Mouse (Mus musculus) left cerebral cortex, adult 8-10 months (tissue): ENCODE measurements at regions not wholly inside any gene's neighbourhood (a gene's known extent, or its start where the extent isn't known, plus 50 kb on each side); places are given as distances from the start of the nearest gene placed in this dataset.

Source experiments
- DNase-seq, 2 experiments: peaks; one replicate each; pipeline ENCODE4 v3.0.0; 2022; ENCODE audit warnings: low spot score in 2 of 2

- DNase-seq = no peak
These were observed 2631.2 kb upstream of the 5930422O12Rik start for GRCm38 (mm10) chr8:30797341-30797740.

- no peak for DNase-seq
These were observed 2611.5 kb upstream of the 5930422O12Rik start for GRCm38 (mm10) chr8:30817028-30817427.

- no peak for DNase-seq
These were observed 2605.5 kb upstream of the 5930422O12Rik start for GRCm38 (mm10) chr8:30822835-30823587.

DNA sequence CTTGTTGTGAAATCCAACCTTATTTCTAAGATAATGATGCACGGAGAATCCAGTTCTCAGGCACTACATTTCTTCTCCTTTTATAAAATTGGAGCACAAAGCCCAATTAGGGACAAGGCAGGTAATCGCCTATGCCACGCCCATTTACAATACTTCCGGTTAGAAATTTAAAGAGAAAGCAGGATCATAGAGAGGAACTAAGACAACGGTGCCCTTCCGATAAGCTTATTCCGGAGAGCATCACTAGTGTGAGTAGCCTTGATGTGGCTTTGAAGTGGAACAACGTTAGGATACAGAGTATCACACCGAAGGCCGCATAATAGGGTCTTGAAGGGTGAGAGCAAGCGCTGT lies 2604.9 kb upstream of the 5930422O12Rik start:
- no peak for DNase-seq

GRCm38 (mm10) chr8:30826021-30826420 lies 2602.5 kb upstream of the 5930422O12Rik start:
- DNase-seq = no peak

DNA sequence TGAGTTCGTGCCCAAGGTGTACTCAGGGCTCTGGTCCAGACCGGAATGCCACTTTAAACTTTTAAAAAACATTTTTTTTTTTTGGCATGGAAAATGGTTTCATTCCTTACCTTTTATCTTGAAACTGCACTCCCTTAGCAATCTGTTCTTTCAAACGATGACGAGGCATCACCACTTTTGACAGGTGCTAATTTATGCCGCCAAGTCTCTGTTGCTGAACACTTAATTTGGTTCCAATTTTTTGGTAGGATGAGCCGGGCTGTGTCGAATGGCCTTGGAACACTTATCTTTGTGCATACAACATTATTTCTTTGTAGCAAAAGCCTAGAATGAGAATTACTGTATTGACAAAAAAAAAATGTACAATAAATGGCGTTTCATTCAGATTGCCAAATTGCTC lies 2590.5 kb upstream of the 5930422O12Rik start:
- no peak for DNase-seq

GRCm38 (mm10) chr8:30840064-30840463 lies 2588.4 kb upstream of the 5930422O12Rik start:
- peak; percentile 22 to 83 for DNase-seq

DNA sequence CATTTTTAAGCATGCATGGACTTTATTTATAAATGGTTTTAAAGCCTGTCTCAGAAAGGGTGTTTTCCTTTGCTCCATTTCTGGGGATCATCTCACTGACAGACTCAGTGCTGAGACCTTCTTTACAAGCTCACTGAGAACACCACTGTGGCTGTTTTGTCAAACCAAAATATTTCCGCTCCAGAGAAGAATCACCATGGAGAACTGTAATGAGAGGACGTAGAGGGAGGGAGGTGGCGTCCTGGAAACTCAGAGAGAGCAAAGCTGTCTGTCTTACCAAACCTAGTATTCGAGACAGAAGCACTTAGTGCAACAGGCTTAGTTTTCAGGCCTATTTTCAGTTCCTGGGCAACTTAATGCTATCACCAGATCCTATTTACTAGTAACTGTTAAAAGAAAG lies 2565.5 kb upstream of the 5930422O12Rik start:
- DNase-seq = peak in 1 of 2 experiments; percentile 7

DNA sequence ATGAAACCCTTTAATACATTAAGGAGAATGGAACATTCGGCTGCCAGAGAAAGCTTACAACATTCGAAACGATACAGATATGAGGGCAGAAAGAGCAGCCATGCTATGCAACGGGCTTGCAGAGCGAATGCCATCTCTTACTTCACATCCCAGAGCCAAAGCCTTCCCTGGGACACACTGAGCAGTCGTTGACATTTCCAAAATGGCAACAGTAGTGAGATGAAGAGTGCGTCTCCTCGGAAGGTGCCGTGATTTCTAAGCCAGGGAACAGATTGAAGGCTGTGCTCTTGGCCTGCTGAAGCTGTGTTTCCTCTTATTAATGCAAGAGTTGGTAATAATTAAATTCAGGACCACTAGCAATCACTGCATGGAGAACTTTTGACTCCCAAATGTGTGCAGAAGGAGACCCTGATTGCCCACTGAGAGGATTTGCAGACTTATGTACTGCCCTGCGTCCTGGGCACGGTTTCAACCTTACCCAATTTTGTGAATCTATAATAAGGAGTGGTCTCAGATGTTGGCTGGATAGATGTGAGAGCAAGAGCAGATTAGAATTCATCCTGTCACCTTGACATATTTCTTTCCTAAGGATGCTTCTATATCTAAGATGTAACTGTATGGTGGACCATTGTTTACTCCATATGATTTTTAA lies 2522.3 kb upstream of the 5930422O12Rik start:
- no peak for DNase-seq

GRCm38 (mm10) chr8:30913664-30914063 lies 2514.8 kb upstream of the 5930422O12Rik start:
- DNase-seq = no peak

- no peak for DNase-seq
These were observed 2513.4 kb upstream of the 5930422O12Rik start for GRCm38 (mm10) chr8:30915127-30915526.

DNA sequence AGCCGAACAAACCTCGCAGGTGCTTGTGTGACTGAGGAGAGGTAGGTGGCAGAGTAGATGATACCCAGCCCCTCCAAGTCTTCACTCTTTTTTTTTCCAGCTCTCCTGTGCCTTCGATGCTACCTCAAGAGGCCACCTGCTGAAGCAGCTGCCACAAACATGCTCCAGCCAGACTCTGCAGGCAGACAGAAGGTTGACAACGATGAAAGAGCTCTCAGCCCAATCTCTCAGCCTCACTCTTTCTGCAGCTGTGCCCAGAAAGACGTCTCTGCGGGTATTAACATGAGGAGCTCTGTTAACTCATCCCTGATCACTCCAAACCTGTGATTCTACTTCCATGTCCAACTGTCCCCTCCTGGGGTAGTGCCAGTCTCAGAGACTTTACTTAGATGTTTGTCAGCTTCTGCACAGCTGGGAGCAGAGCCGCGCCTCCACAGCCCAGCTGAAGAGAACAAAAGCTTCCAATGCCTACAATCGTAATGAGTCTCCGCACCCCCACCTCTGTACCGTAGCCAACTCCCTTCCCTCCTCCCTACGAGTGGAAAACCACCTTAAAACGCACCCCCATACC lies 2512.8 kb upstream of the 5930422O12Rik start:
- DNase-seq = peak; percentile 24 to 49

DNA sequence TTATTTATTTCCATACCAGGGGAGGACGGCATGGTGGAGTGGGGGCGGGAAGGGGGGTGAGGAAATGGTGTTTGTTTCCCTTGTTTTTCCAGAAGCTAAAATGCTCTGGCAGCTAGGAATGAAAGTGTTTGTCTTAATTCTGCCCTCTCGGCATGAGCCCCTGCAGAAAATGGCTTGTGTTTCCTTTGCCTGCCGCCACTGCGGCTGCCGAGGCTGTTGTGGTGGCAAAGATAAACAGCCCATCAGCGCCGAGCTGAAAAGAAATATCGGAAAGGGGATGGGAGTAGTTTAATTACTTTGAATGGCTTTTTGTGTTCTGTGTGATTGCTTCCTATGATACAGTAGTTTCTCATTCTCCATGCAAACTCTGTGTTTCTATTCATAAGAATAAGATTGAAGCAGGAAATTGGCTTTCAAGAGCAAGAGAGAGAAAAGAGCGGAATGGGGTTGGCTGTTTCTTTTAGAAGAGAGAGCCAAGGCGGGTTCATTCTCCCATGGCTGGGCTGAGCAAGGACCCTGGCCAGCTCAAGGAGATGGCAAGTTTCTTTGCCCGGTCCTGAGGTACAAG lies 2512.2 kb upstream of the 5930422O12Rik start:
- DNase-seq = peak in 1 of 2 experiments; percentile 18

DNA sequence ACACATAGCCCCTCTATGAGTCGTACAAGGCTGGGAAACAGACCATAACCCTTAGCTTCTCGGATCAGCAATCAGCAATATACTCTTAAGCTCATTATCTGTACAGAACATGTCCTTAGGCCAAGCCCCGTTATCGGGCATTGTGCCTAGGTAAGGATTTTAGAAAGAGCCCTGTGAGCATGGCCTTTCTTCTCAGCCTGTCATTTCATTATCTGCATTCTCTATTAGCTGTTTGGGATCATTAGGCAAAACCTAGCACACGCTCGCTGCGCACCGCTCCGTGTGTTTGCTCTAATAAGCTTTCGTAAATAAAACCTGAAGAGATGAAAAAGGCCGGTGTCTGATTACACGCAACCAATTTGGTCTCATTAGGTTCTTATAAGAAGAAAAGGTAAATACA lies 2507.1 kb upstream of the 5930422O12Rik start:
- no peak for DNase-seq

DNA sequence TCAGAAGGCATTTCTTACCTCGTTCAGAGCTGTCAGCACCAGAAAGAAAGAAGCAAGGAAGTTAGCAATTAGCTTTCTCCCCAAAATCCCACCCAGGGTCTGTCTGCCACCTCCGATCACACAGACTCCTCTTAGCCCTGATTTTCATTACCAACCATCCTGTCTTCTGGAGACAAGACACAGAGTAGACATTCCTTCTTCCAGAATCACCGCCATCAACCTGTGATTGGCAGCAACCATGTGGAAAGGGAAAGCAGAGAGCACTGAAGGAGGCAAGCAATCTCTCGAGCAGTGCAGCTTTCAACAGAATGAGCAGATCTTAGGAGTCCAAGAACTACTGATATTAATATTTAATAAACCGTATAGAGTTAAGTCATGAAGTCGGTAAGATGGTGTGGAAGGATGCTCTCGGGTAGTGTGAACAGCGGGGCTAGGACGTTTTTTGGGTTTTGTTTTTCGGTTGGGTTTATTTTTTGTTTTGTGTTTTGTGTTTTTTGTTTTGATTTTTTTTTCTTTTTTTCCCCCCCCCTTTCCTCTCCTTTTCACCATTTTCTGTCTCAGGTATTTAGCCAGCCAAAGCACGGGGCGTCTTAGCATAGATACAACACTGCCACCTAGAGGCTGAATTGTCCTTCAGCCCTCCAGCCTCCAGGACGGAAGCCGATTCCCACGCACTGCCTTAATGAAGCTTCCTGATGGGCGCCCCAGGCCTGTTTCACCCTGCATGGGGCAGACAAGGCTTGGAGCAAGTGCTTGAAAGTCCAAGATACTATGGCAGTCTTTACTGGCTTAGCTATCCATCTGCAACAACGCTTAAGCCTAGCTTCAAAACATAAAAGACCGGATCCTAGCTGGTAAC lies 2505.0 kb upstream of the 5930422O12Rik start:
- DNase-seq = peak; percentile 32 to 41

DNA sequence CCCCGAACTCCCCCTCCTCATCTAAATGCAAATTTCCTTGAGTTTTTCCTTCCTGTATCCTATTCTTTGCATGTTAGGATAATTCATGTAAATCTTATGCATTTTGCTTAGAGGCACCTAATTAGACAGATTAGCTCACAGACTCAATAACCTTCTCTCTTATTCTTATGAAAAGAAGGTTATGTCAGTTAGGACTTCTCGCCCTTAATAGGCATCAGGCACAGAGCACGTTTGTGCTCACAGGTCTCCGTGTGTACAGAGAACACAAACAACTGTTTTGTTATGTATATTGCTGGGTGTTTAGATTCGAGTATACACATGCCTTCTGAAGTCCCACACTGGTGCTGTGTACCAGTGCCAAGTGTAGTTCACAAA lies 2504.4 kb upstream of the 5930422O12Rik start:
- DNase-seq = no peak

DNA sequence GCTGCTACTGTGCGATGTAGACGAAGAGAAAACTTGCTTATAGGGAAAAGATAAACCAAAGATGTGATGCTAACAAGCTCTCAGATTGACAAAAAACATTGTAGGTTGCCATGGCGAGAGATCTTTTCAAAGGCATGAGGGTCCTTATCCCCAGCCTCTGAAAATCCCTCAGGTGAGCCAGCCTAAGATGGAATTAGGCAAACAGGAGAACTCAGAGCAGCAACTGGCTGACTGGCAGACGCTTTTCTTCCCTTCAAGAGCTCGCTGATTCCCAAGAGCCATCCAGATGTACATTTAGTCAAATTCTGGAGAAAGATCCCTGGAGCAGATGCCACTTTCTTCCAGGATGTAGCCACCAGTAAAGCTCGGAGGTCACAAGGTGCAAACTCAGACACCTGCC lies 2503.9 kb upstream of the 5930422O12Rik start:
- DNase-seq = no peak

DNA sequence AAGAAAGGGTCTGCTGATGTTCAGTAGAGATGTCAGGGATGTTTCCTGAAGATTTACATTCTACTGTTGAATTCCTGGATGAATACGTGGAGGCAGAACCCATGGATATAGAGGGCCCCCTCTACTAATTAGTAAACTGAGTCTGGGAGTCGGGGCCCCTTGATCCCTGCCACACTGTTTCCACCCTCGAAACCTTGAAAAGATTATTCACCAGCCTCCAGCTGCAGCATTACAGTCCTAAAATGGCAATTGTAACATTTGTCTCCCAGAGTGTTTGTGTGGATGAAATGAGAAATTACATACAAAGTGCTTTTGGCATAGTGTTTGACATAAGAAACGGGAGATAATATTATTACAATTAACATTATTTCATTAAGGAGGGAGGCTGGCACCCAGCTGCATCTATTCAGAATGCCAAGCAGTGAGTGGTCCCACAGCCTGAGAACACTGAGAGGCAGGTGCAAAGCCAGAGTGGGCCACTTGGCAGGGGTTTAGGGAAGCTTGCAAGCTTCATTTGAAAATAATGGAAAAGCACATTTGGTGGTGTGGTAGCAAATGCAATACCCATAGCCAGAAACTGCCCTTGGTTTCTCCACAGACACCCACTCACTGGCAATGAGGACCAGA lies 2490.9 kb upstream of the 5930422O12Rik start:
- no peak for DNase-seq

DNA sequence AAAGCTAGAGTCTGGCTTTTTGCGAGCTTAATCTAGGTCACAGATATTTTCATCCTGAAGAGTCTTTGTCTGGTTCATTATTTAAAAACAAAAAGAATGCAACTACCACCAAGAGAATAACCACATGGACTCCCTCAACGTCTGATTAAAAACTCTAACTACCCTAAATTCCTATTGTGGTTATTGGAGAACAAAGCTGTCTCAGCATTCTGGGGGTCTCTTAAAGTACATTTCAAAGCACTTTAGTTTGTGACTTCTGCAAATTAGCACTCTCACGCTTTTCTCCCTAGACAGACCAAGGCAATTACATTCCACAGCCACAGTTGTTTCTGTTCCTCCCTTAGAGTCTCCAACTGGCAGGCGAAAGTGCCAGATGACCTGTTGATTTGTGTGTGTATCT lies 2487.6 kb upstream of the 5930422O12Rik start:
- DNase-seq = no peak

DNA sequence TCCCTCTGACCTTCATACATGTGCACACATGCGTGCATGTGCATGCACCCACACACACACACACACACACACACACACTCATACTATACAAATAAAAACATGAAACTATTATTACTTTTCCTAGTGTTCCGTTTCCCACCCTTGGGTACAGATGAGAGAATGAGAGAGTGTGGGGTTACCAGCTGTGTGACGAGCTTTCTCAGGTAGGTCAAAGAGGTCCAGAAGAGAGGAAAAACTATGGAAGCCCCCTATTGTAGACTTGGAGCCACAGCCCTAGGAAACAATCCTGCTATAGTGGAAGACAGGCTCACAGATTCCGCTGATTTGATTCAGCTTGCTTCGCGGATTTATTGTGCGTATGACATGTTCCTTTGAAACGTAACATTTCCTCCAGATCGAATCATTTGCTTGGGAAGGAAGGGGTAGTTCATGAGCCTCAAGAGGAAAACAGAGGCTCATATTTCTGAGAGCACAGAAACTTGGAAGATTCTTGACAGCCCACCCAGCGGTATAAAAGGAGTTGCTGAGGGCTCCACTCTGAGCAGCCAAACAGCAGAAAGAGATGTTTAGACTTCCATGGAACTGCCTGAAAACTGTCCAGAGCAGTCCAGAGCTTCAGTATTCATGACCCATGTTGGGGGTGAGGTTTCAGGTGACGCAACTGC lies 2486.9 kb upstream of the 5930422O12Rik start:
- DNase-seq = no peak
